8 mouse cellular contexts compared by ENCODE assay signal in genomic region chr10:21995661-21996308, GRCm38 (mm10).
A peak's percentile ranks its signal among the peaks of the same experiment; 100 is the strongest.
DNase-seq lines count a peak whose midpoint lies in the region; ATAC-seq and TF ChIP-seq lines count a peak whose summit lies in the region.

No protein-coding gene starts in this region.

- peak overlapping the region; percentile 91 for H3K4me3 ChIP-seq in G1E (ENCODE audit: low read depth, low read length)
- peak overlapping the region; percentile 60 for H3K4me3 ChIP-seq in forebrain, postnatal 0 days (ENCODE audit: low read depth, low read length)
- peak overlapping the region; percentile 3 for H3K4me3 ChIP-seq in hindbrain, embryonic 12.5 days

- TF ChIP-seq CTCF in G1E (IDR thresholded peaks at IDR 0.05; ENCODE audit: low read depth, low read length) = peak; percentile 68
- TF ChIP-seq CTCF in forebrain, postnatal 0 days (IDR thresholded peaks at IDR 0.05; ENCODE audit: low read depth) = peak; percentile 81

- H3K36me3 ChIP-seq in G1E (replicated peaks) = peaks cover 47% of the 10 kb centered on the region
- H3K36me3 ChIP-seq in forebrain, postnatal 0 days (ENCODE audit: insufficient read depth) = peaks cover 28% of the 10 kb centered on the region
- H3K36me3 ChIP-seq in hindbrain, embryonic 12.5 days = peaks cover 16% of the 10 kb centered on the region; the same call in 1 of the 2 replicates

- no peak overlapping the region for H3K27ac ChIP-seq in forebrain, postnatal 0 days (ENCODE audit: low read depth, low read length)
- H3K27ac ChIP-seq in hindbrain, embryonic 12.5 days = no peak overlapping the region

- WGBS in forebrain, postnatal 0 days = 59% methylated on average over 11 of the region's 11 CpGs
- WGBS in hindbrain, embryonic 12.5 days = 61% methylated on average over 11 of the region's 11 CpGs

- DNase-seq in G1E (ENCODE audit: low spot score) = peak; percentile 54
- DNase-seq in cerebellum, adult 18-20 months = peak; percentile 73 to 79
- peak; percentile 79 for DNase-seq in forebrain, postnatal 0 days
- peak; percentile 76 for DNase-seq in left cerebral cortex, adult 11 months (ENCODE audit: low spot score)
- peak; percentile 94 for DNase-seq in lung, postnatal 36 days
- peak; percentile 88 for DNase-seq in right cerebral cortex, postnatal 14 days
- peak; percentile 59 to 84 for DNase-seq in urinary bladder, postnatal 4 days (ENCODE audit: low spot score in 2 of 2)

- H3K9ac ChIP-seq in forebrain, postnatal 0 days = no peak overlapping the region
- H3K9ac ChIP-seq in hindbrain, embryonic 12.5 days = no peak overlapping the region

- no peak for ATAC-seq in G1E (ENCODE audit: extremely low read depth, insufficient number of reproducible peaks, low FRiP score, poor library complexity, severe bottlenecking)
- ATAC-seq in forebrain, postnatal 0 days = no peak
- ATAC-seq in hindbrain, embryonic 12.5 days (ENCODE audit: low FRiP score) = no peak

- no peaks in the 10 kb centered on the region for H3K9me3 ChIP-seq in G1E (replicated peaks)
- no peaks in the 10 kb centered on the region for H3K9me3 ChIP-seq in forebrain, postnatal 0 days (ENCODE audit: low read length)
- H3K9me3 ChIP-seq in hindbrain, embryonic 12.5 days (replicated peaks) = no peaks in the 10 kb centered on the region

- H3K4me2 ChIP-seq in forebrain, postnatal 0 days (ENCODE audit: low read depth) = peak overlapping the region; percentile 99
- peak overlapping the region; percentile 70 for H3K4me2 ChIP-seq in hindbrain, embryonic 12.5 days (replicated peaks)

- no peaks in the 10 kb centered on the region for H3K27me3 ChIP-seq in G1E (ENCODE audit: insufficient read depth, low read length)
- H3K27me3 ChIP-seq in forebrain, postnatal 0 days (ENCODE audit: insufficient read depth, low read length) = peaks cover 5% of the 10 kb centered on the region; the same call in 1 of the 2 replicates
- H3K27me3 ChIP-seq in hindbrain, embryonic 12.5 days = peaks cover 17% of the 10 kb centered on the region

- H3K4me1 ChIP-seq in G1E (ENCODE audit: insufficient read depth, low read depth, low read length) = peaks cover 58% of the 10 kb centered on the region
- peaks cover 12% of the 10 kb centered on the region; the same call in 1 of the 2 replicates for H3K4me1 ChIP-seq in forebrain, postnatal 0 days (ENCODE audit: insufficient read depth)
- H3K4me1 ChIP-seq in hindbrain, embryonic 12.5 days = peaks cover 22% of the 10 kb centered on the region

Comparison
In these comparisons a context has a peak if more than half of its experiments do, and no peak if none do; other contexts are left out.
1. H3K4me3 ChIP-seq: peak in every context shown above with its lines; median percentile 91 in G1E; 60 in forebrain, postnatal 0 days; 3 in hindbrain, embryonic 12.5 days.